Mouse (Mus musculus): ENCODE data around the gene Galnt10.

Gene Galnt10

DNA sequence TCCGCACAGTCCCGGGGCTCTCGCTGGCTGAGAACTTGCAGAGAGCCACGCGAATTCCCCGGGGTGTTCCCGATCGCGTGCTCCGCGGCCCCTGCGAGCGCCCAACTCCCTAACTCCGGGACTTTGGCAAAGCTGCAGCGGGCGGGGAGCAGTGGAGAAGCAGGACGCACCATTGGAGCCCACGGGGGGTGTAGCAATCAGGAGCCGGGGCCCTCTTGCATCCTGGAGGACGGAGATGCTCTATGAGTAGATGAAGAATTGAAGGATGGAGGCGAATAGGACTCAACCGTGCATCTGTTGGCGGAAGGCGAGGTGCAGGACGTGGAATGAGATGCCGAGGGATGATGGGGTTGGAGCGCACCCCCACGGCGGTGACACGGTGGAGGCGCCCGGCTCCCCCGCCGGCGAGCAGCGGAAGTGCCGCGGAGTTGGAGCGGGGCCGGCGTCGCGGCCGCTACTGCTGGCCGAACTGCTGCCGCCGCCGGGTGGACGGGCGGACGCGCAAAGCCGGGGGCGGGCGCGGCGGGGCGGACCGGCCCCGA lies at the start of gene Galnt10:
Gene Galnt10, plus strand, starts transcription at position 425 of the 542 bp plus-strand sequence.
- DNase-seq (ENCODE audit: inconsistent ontology term) = peak; percentile 94

DNA sequence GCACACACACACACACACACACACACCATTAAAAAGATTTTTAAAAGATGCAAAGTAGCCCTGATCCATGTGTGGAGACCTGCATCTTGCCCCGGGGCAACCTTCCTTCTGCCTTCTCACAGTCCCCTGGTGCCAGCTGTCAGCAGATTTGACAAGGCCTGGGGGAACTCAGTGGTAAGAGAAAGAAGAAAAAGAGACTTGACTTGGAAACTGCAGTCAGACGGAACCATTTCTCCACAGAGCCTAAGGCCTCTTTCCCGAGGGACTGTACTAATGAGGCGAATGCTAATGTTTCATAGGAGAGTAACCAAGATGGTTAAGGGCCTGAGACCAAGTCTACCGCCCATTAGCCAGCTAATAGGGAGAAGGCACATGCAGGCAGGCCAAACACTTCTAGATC lies 49.3 kb upstream of the Galnt10 start:
- DNase-seq (ENCODE audit: inconsistent ontology term) = no peak

DNA sequence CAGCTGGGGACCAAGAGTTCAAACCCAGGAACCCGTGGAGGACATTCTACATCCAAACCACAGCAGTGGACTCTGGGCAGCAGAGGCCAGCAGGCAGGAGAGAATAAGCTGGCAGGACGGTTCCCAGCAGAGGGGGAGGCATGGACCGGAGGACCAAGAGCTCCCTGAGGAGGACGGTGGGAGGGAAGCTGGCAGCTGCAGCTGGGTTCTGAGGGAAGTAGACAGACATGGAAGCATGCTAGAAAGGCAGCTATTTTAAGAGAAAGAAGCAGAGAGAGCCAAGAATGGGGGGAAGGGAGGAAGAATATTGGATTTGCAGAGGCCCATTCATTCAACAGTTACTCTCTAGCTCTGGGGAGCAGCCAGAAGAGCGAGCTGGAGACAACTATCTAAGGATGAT lies 47.1 kb upstream of the Galnt10 start:
- peak; percentile 56 for DNase-seq (ENCODE audit: inconsistent ontology term)

DNA sequence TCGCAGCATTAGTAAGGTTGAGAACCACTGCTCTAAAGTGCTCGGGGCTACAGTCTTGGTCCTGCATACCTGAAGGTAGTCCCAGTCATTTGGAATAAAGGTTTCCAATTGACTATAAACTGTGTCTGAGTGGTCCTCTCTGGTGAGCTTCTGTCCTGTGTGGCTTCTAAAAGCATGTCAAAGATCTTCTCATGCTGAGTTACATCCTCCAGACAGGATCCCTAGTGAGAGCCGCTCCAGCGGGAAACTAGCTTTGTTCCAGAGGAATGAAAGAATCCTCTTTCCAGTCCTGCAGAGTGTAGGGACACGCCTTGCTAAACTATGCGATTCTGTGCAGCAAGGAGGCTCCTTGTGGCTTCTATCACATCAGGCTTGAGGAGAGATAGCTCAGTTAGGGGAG lies 45.9 kb upstream of the Galnt10 start:
- DNase-seq (ENCODE audit: inconsistent ontology term) = peak; percentile 58

DNA sequence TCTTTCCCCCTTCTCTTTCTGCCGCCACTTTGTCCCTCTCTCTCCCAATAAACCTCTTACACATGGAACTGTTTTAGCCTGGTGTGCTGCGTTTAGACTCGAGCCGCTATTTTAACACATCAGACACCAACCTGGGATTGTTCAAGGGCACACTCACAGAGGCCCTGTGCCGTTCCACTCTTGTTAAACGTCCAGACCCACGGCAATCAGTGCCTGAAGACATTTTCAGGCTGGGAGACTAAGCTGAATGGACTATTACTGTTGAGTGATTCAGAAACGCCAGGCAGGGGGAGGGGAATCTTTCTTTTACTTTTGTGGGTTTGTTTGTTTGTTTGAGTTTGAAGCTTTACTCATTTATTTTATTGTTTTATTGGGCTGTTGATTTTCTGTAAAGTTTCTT lies 45.1 kb upstream of the Galnt10 start:
- DNase-seq (ENCODE audit: inconsistent ontology term) = peak; percentile 64

DNA sequence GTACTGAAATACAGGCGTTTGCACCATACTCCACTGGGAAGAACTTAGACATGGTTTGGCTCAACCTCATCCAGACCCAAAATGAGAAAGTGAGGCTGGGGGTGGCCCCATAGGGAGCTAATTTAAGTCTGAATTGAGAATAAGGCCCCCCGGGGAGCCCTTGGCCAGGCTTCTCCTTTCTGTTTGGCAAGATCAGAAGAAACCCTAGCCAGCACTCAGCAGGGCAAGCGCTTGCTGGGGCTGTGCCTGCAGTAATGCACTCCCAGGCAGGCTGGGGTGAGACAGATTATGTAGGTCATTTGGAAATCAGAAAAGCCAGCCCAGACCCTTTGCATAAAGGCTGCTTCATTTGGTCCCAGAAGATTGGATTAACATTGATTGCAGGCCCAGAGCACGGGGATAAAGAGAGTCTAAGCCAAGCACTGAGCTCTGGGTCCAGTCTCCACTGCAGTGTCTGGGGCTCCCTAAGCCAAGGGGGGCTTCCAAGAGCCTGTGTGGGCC lies 44.6 kb upstream of the Galnt10 start:
- DNase-seq (ENCODE audit: inconsistent ontology term) = peak; percentile 93

DNA sequence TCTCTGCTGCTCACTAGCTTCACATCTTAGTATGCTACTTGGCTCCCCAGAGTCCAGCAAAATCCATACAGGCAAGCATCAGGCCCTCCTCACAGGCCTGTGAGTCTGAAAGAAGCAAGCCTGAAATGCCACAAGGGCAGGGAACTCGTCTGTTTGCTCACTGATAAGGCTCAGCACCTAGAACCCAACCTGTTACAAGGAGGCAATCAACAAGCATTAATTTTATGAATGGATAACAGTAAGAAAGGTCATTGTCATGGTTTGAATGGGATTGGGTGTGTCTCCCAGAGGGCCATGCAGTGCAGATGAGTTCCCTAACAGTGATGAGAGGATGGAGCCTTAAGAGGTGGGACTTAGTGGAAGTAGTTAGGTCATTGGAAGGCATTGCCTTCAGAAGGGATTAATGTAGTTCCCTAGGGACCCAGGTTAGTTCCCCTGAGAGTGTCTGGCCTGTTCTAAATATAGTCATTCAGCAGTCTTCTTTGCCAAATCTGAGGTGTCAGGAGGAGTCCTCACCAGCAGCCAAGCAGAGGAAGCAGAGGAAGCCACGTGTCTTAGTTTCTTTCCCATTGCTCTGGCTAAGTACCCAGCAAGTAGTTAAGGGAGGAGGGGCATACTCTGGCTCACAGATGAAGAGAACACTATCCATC lies 43.3 kb upstream of the Galnt10 start:
- no peak for DNase-seq (ENCODE audit: inconsistent ontology term)

DNA sequence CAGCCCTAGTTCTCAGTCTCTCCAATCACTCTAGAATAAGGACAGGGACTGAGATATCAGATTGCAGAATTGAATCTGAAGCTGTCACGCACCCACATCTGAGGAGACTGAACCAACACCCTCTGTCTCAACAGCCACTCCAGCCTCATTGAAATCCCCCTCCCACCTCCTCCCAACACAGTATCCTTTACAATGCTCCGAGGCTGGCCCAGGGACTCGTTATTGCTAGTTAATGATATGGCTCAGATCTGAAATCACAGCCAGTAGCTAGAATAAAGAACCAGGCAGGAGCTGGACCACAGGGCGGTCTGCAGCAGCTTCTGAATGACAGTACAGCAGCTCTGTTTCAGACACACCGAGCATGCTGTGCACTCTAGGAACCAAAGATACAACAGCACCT lies 40.2 kb upstream of the Galnt10 start:
- no peak for DNase-seq (ENCODE audit: inconsistent ontology term)

DNA sequence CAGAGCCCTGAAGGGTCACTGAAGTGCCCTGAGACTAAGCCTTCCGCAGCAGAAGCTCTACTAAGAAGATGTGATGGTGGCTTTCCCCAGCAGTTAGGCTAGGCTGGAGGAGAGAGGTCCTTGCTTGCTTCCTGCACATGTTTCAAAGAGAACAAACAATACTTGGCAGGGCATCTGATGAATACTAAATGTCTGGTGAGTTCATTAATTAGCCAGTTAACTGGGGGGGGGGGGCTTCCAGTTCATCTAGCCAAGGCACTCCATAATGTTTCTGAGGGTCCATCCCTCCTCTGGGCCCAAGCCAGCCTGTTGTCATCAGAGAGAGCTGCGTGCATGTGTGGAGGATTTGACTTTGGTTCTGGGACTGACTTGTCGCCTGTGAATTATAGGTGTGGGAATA lies 39.6 kb upstream of the Galnt10 start:
- no peak for DNase-seq (ENCODE audit: inconsistent ontology term)

DNA sequence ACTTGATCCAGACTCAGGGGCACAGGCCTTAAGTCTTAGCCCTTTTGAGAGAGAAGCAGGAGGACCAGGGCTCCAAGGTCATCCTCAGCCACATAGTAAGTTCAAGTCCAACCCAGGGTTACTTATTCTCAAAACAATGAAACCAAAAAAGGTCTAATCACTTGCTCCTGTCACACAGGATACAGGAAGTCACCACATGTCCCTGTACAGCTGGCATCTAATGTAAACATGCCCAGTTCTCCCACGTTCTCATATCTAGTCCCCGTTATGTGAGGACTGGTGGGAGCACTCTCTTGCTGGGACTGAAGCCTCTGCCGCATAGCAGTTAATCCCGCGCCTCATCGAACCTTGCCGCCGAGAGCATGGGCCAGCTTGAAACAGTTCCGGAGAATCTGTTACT lies 30.7 kb upstream of the Galnt10 start:
- no peak for DNase-seq (ENCODE audit: inconsistent ontology term)

DNA sequence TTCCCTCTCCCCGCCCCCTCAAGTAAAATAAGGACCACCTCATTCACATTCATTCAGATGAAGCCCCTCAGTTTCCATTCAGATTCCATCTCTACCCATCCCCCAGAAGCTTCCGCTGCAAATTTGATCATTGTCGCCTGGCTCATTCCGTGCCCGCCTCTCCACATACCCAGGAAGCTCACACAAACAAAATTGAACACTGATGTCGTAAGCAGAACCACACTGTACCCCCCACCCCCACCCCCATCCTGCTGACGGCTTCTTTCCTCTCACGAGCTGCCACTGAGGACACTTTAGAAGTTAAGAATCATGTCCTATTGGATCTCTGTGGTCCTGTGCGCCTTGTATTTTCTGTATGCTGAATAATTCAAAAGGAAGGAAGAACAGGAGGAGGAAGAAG lies 30.0 kb upstream of the Galnt10 start:
- no peak for DNase-seq (ENCODE audit: inconsistent ontology term)

DNA sequence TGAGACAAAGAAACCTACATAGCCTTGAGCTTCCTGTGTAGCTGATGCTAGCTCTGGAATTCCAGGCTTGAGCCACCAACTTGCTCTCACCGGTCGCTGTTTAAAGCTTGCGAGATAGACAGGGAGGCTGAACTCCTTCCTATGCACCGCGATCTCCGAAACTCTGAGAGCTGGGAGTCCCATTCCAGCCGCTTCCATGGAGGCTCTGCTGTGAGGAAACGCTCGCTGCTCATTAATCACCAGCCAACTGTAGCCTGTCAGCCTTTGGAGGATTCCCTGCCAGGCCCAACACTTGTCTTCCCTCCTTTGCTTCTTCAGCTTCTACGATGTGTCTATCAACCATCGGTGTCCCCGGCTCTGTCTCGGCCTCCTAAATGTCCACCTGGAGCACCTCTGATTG lies 29.4 kb upstream of the Galnt10 start:
- DNase-seq (ENCODE audit: inconsistent ontology term) = no peak

DNA sequence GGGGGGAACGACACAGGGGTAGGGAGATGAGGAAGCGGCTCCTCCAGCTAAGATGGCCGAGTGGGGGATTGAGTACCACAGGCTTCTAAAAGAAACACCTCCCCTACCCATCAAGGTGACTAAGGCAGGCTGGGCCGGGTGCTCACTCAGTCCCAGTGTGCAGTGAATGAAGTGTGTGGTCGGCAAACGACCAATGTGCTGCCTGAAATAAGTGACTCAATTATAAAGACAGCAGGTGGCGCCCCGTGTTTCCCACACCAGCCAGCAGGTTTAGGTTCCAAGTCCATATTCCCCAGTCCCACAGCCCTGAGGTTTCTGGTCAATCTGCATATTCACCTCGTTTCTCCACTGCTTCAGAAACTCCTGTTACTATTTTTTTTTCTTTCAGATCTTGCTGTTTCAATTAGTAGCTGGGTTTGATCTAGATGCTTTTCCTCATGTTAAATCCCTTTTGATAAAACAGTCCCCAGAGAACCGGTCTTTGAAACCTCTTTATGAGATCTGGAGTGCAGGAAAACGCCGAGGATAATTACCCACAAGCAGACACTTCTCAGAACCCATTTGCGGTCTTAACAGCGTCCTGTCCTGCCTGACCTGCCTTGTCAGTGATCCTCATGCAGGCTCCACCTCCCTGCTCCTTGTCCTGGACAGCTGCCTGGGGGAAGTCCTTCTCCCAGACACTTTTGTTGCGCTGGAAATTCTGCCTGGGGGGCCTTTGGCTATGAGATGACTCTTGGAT lies 27.5 kb upstream of the Galnt10 start:
- peak; percentile 67 for DNase-seq (ENCODE audit: inconsistent ontology term)

DNA sequence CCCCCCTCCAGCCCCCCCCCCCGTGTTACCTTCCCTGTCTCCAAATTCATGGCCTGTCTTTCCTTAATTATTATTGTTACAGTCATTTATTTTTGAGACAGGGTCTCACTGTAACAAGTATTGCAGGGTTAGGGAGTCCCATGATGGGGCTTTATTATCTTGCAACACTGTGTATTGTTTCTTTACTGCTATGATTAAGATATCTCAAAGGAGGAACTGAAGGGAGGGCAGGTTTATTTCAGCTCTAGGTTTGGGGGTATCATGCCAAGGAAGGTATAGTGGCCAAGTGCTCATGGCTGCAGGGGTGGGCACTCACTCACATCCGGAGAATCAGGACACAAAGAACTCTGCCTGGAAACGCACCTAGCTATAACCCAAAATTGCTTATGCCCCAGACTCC lies 23.8 kb upstream of the Galnt10 start:
- no peak for DNase-seq (ENCODE audit: inconsistent ontology term)

DNA sequence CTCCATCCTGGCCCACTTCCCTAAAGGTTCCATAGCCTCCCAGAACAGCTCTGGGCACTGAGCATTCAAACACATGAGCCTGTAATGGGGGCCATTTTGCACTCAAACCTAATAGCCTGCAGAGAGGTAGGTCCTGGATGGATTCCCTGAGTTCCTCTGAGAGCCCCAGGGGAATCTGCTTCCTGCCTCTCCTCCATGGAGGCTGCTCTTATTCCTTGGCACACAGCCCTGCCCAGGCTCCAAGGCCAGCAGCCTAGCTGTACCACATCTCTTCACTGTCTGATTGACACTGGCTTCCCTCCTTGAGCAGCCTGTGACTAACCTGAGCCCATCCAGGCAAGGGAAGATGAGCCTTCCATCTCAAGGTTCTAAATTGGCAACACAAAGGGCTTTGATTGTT lies 23.4 kb upstream of the Galnt10 start:
- no peak for DNase-seq (ENCODE audit: inconsistent ontology term)

DNA sequence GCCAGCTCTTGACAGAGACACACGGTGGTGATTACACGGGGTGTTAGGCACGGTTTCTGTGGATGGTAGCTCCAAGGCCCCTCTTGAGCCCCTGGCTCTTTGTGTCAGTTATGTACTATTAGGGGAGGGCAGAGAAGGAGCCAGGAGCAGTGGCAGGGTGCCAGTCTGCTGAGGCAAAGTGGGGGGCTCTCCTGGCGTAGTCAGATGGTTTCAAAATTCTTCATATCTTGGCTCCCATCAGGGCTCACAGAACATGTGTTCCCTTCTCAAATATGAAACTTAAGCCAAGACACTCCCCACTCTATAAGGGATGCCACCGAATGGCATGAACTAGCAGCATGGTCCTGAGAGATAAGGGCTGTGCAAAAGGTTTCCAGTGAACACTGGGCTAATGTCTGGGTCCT lies 20.8 kb upstream of the Galnt10 start:
- DNase-seq (ENCODE audit: inconsistent ontology term) = no peak

DNA sequence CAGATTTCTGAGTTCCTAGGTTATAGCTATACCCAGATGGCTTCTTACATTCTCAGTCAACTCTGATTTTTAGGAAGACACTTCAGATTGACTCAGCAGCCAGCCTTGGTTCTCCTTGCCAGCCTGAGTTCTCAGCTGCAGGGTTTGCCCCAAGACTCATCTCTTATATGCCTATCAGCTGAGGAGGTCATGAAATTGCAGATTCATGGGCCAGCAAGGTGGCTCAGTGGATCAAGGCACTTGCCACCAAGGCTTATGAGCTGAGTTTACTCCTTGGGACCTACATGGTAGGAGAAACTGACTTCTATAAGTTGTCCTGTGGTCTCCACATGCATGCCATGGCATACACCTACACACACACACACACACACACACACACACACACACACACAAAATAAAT lies 19.8 kb upstream of the Galnt10 start:
- no peak for DNase-seq (ENCODE audit: inconsistent ontology term)

DNA sequence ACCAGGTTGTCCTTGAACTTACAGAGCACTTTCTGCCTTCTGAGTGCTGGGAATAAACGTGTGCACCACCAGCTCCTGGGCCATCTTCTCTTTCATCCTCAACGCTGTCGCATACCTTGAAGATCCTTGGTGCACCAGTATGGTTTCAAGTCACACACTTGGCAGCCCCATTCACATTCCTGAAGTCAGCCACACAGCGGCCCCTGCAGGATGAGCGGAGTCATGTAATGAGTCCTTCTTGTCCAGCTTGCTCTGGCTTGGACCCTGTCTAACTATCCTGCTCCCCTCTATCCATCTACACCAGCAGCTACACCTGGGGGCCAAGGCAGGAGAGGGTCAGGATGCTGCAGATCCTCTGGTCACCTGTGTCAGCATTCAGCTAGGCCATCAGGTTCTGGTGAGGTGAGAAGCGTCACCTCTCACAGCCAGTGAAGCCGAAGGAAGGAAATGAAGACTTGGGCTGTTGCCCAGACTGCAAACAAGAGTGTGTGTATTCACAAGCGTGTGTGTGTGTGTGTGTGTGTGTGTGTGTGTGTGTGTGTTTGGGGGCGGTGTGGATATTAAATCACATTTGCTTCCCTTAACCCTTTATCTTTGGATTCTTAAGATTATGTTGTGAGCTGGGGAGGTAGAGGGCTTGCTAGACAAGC lies 18.0 kb upstream of the Galnt10 start:
- peak; percentile 25 for DNase-seq (ENCODE audit: inconsistent ontology term)

DNA sequence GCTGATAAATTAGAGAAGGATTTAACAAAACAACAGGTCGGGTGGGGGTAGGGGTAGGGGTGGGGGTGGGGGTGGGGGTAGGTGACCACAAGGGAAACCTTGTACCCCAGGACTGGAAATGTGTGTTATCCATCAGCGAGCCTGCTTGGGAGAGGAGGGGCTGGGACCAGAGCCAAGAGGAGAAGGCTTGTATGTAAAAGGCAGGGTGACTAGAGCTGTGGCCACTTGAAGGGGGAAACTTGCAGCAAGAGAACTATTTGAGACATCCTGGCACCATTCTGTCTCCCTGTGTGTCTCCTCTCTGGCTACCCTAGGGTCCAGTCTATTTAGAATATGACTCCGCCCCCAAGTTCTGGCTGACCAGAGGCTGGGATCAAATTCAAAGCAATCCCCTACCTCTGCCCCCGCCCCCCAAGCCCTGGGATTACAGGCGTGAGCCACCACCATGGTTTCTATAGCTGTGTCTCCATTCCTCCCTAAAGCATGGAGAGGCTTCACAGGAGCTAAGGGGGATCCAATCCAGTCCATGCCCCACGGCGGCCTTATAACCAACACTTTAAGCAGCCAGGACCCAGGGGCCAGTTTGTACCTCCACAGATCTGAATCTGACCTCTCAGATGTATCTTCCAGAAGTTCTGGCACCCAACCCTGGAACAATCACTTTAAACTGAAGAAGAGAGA lies 13.3 kb upstream of the Galnt10 start:
- no peak for DNase-seq (ENCODE audit: inconsistent ontology term)

DNA sequence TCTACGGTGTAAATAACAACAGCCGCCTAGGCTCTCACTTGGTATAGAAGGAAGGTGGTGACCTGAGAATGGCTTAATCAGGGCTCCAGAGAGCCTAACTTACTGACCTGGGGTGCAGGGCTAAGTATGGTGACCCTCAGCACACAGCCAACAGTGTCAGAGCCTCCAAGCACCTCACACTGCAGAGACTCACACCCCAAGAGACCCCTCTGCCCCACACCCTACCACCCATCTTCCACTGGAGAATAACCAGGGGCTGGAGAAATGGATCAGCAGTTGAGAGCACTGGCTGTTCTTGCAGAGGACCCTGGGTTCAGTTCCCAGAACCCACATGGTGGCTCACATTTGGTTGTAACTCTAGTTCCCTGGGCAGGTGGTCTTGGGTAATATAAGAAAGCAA lies 12.2 kb upstream of the Galnt10 start:
- no peak for DNase-seq (ENCODE audit: inconsistent ontology term)

DNA sequence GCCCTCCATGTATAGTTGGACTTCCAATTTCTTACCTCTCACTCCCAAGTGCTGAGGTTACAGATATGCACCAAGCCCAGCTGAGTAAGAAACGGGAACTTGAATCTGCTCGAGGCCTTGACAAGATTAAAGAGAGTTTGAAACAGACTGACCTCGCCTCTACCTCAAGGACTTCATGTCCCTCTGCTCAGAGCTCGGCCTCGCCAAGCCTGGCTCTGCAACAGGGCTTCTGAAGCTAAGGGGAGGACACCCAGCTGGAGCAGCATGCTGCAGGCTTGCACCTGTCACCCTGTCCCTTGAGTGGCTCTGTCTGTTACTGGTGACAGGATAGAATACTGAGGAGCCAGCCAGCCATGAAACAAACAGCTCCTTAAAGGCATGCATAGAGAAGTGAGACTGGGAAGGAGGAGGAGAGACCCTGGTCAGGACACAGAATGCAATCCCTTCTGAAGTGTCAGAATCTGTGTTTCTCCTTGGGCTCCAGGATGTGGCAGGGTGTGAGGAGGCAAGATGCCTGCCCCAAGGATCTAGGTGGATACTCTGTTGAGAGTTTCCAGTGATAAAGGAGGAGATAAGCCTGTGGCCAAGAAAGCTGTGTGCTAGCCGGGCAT lies 11.2 kb upstream of the Galnt10 start:
- DNase-seq (ENCODE audit: inconsistent ontology term) = no peak

DNA sequence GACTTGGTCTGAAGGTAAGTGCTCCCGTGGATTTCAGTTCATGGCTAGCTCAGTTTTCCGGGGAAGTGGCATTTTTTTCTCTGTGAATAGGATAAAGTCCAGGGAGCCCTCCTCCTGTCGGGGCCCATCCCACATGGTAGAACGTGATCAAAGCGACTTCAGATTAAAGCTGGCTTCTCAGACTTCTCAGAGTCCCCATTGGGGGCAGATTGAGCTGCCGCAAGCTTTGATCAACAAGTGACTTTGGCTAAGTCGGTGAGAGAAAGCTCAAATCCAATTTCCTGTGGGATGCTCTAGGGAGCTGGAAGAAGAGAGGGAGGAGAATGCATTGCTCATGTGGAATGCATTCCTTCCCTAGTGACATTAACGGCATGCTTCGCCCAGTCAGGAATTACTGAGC lies 10.1 kb upstream of the Galnt10 start:
- peak; percentile 61 for DNase-seq (ENCODE audit: inconsistent ontology term)

Measured in Muller cell, postnatal 12 days (primary cell).